Mouse (Mus musculus) cortical plate, adult 2 months (tissue): ENCODE data around the gene Tmem41b. TPM values are rescaled to one million over a fixed set of nuclear protein-coding genes. Genes with fewer than 3 reads are reported as not detected.
"Not testable (repeated sequence)": the region's sequence is repeated elsewhere in the genome, so short reads cannot be mapped to it uniquely, and the experiment has no call there.

Source experiments
- H3K27ac ChIP-seq: fragments of 200-500 bp; 2 replicates; pipeline ENCODE4 v1.5.1; 2012; ENCODE audit warnings: low read length, control low read depth, inconsistent platforms; ENCODE audit not compliant: insufficient read depth
- H3K4me1 ChIP-seq: fragments of 200-500 bp; 2 replicates; pipeline ENCODE4 v1.6.1; 2011; ENCODE audit warnings: low read length; ENCODE audit not compliant: control insufficient read depth, insufficient read depth
- H3K4me3 ChIP-seq: fragments of 200-500 bp; 2 replicates; pipeline ENCODE4 v1.5.1; 2011; ENCODE audit warnings: mild to moderate bottlenecking, low read length, control low read depth; ENCODE audit not compliant: insufficient read depth
- CTCF ChIP-seq: fragments of 200-500 bp; IDR thresholded peaks from 2 replicates; pipeline ENCODE4 v1.5.1; 2011; ENCODE audit warnings: mild to moderate bottlenecking, control low read depth, low read length; ENCODE audit not compliant: insufficient read depth; ENCODE audit errors: extremely low read depth
- POLR2A ChIP-seq: fragments of 200-500 bp; IDR thresholded peaks from 2 replicates; pipeline ENCODE4 v1.6.1; 2011; ENCODE audit warnings: mild to moderate bottlenecking, low read length, control low read depth; ENCODE audit not compliant: insufficient read depth; ENCODE audit errors: extremely low read depth
- polyA plus RNA-seq: library from polyadenylated mRNA; depleted of rRNA; stranded (reverse); fragments of >200 nt; gene quantifications from 2 replicates; pipeline ENCODE4 v1.2.3, GENCODE M21; 2012

The Tmem41b gene
- polyA plus RNA-seq, 1 experiment, result 39.0 TPM

DNA sequence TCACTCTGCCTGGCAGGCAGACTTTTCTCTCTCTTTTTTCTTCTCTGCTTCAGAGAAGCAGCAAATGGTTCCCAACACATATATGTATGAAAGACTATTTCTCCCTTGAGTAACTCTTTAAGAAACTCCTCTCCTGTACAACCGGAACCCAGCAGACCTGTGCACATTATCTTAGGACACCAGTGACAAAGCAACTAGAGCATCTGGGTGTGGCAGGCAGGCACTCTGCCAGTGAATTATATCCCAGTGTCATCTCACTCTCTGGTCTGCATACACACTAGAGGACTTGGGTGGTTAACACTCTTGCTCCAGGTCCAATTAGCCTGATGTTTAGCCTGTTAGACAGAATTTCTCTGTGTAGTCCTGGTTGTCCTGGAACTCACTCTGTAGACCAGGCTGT lies 21.8 kb upstream of the Tmem41b start:
- Histone ChIP-seq H3K4me1 (no peaks in the 10 kb centered on the region), H3K4me3 (no peak overlapping the region), H3K27ac (no peak overlapping the region)
- TF ChIP-seq POLR2A, result no peak
- TF ChIP-seq CTCF, result no peak

DNA sequence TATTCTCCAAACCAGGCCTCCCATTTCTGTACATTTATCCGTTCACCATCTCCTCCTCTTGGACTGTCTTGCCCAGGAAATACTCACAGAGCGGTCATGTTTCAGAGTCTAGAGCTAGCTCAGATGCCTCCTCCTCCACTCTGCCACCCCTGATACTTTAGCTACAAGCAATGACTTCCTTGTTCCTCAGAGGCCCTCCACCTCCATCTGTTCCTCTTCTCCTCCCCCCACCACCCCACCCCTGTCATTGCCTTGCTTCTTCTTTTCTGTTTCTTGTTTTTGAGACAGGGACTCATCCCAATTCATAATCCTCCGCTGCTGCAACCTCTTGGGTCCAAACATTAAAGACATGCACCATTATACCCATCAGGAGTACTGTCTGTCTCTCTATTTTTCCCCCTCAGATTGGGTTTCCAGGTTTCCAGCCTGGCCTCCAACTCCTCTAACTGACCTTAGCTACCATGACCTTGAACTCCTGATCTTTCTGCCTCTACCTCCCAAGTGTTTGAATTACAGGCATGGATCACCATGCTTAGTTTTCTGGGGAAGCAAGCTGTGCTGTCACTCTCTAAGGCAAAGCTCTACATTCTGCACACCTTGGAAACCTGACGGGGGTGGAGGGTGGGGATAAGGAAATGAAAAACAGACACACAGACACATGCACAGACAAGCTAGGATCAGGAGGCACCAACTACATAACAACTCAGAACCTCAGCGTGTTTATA lies 19.9 kb upstream of the Tmem41b start:
- Histone ChIP-seq H3K4me3 (no peak overlapping the region), H3K27ac (no peak overlapping the region), H3K4me1 (no peaks in the 10 kb centered on the region; the same call in 1 of the 2 replicates)
- TF ChIP-seq POLR2A (no peak), CTCF (no peak)

DNA sequence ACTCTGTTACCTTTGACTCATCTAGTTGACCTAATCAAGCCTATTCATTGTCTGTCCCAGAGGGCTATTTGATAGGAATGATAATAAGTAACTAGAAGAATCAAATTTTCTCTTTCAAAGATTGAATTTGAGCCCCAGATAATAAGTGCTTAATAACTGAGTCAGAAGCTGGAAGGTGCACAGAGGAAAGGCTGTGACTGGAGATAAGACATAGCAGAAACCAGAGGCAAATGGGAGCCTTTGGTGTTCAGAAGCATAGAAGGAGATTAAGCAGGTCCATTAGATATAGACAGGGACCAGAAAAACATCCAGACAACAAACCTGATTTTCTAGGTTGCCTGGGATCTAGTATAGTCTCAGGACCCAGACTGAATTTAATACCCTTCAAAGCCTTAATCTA lies 19.2 kb upstream of the Tmem41b start:
- Histone ChIP-seq H3K4me1 (no peaks in the 10 kb centered on the region; the same call in 1 of the 2 replicates), H3K27ac (no peak overlapping the region), H3K4me3 (no peak overlapping the region)
- no peak for TF ChIP-seq CTCF

DNA sequence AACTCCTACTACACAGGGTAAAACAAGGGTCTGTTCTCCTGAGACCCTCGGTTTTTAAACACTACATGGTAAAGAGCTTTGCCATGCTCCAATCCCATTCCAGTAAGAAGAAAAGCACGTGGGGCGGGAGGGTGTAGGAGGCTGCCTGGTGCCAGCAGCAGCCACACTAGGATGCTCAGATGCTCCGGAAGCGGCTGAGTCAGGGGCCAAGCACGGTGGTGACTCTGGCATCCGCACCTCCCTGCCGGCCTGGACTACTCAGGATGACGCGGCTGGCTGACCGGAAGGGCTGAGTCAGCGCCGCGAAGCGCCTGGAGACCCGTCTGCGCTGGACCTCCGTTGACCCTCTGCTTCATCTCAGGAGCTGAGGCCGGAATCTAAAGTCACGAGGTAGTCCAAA lies 16.2 kb upstream of the Tmem41b start:
- TF ChIP-seq POLR2A (no peak), CTCF (no peak)
- Histone ChIP-seq H3K4me1 (no peaks in the 10 kb centered on the region; the same call in 1 of the 2 replicates), H3K27ac (no peak overlapping the region), H3K4me3 (peak overlapping the region; percentile 7; the same call in 1 of the 2 replicates)

DNA sequence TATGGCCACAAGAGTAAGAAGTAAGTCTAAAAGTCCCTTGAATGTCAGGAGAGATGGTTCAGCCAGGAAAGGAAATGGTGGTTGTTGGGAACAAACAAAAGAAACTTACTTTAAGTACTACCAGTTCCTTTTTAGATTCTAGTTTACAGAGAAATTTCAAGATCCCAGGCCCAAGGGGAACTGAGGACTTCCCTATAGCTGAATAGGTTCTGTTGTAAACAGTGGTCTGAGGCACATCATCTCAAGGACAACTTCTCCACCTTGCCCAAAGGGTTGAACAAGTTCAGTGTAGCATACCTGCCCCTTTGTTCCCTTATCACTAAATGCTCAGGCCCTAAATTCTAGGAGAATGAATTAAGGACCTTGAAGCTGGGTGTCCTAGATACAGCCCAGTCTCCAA lies 15.4 kb upstream of the Tmem41b start:
- TF ChIP-seq CTCF (no peak), POLR2A (no peak)
- Histone ChIP-seq H3K27ac (no peak overlapping the region), H3K4me1 (no peaks in the 10 kb centered on the region; the same call in 1 of the 2 replicates), H3K4me3 (no peak overlapping the region)

DNA sequence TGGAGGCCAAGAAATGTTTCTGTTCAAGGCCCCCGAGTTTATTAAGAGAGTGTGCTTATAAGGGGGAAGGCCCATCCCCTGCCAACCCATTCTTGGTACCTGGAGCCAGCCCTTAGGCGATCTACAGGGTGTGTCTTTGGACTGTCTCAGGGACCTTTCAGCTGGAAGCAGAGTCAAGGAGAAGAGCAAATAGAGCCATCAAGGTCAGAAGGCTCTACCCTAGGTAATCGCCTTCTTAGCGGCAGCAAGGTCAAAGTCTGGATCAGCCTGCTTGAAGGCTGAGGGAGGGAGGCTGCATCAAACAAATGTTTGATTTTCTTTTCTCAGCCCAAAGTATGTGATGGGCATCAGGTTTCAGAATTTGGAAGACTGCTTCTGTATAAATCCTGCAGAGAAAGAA lies 11.7 kb upstream of the Tmem41b start:
- Histone ChIP-seq H3K4me3 (no peak overlapping the region), H3K27ac (no peak overlapping the region), H3K4me1 (no peaks in the 10 kb centered on the region; the same call in 1 of the 2 replicates)
- TF ChIP-seq POLR2A (no peak), CTCF (no peak)

DNA sequence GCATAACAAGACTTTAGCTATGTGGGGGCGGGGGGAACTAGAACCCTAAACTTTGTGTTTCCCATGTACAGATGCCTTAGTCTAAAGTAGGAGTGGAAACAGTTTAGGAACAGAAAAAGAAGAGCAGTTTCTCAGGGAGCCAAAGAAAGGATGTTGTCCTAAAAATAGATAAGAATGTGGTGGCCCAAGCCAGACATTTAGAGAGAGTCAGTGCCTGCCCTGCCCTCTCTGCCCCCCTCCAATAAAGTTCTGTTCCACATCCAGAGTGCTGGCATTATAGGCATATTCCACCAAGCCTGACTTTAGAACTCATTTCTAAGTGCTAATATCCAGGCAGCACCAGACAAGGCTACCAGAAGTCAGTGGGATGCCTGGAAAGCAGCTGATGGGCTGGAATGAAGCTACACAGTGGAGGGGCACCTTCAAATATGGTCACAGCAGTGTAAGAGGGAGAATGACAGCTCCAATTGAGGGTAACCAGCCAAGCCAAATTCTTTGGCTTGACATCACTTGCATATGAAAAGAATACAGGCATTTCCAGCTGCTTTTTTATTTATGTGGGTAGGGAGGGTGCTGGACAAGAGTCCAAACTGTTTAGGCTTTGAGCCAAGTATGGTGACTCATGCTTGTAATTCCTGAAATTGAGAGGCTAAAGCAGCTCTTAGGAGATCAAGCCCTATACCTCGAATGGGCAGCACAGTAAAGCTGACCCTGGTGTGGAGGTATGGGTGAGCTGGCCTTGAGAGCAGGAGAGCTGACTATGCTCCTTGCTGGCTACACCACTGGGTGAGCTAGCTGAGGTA lies 6.6 kb upstream of the Tmem41b start:
- H3K27ac ChIP-seq, result no peak overlapping the region

DNA sequence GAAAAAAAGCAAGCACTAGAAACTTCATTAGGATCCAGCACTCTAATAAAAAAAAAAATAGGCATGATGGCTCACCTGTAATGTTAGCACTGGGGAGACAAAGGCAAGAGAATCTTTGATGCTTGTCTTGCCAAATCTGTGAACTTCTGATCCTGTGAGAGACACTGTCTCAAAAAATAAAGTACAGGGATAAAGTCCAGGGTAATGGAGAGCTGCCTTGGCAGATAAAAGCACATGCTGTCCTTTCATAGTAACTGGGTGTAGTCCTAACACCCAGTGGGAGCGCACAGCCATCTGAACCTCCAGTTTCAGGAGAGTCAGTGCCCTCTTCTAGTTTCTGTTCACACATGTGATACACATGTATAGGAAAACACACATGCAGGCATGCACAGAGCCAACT lies 4.6 kb upstream of the Tmem41b start:
- H3K4me1 ChIP-seq, result no peaks in the 10 kb centered on the region
- no peak overlapping the region for H3K27ac ChIP-seq
- TF ChIP-seq CTCF, result no peak
- no peak for TF ChIP-seq POLR2A
- H3K4me3 ChIP-seq, result no peak overlapping the region

More for the DNA sequence above, 6.6 kb upstream of the Tmem41b start:
- TF ChIP-seq CTCF (no peak), POLR2A (no peak)
- H3K4me1 ChIP-seq, result no peaks in the 10 kb centered on the region
- H3K4me3 ChIP-seq, result no peak overlapping the region

DNA sequence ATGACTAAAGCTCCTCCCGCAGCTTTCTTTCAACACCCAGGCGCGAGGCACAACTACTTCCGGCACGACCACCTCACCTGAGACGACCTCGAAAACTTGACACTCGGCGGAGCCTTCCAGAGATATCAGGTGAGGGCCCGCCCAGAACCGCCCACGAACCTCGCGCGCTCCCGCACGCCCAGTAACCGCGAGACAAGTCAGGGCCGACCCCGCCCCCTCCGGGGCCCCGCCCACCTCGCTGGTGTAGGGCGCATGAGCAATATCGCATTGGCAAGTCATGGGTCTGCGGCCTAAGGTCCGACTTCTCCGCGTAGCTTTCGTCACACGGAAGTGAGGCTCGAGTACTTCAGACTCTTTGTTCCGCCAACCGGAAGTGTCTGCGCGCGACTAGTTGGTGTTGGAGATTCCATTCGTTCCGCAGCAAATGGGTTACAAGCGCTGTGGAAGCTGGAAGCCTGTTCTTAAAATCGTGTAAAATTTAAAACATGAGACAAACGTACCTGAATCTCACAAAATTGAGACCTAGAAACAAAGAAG lies 528 bp downstream of the Tmem41b start:
- H3K4me3 ChIP-seq, result peak overlapping the region; percentile 72
- no peak overlapping the region for H3K27ac ChIP-seq
- TF ChIP-seq POLR2A (peak; percentile 78), CTCF (no peak)
- H3K4me1 ChIP-seq, result peaks cover 2% of the 10 kb centered on the region; the same call in 1 of the 2 replicates

DNA sequence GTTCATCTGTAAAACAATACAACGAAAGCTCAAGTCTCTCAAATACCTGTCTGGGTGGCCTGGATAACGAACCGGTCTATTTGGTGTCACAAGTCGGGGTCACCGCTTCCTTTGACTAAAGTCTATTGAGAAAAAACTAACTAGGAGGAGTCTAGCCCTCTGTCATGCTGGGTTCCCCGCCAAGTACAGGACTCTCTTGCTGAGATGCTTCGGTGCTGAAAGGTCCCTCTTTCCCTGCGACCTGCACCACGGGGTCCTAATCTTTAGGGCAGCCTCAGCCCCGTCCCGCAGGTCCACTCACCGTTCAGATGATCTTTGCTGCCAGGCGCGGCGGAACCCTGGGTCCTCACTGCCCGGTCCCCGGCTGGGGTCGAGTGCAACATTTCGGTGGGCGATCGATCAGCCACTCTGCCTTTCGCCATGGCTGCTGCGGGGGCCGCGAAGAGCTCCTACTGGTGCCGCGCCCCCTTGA lies 1.0 kb downstream of the Tmem41b start:
- H3K27ac ChIP-seq, result no peak overlapping the region
- TF ChIP-seq POLR2A (no peak), CTCF (no peak)
- H3K4me3 ChIP-seq, result peak overlapping the region; percentile 72
- H3K4me1 ChIP-seq, result peaks cover 2% of the 10 kb centered on the region; the same call in 1 of the 2 replicates

DNA sequence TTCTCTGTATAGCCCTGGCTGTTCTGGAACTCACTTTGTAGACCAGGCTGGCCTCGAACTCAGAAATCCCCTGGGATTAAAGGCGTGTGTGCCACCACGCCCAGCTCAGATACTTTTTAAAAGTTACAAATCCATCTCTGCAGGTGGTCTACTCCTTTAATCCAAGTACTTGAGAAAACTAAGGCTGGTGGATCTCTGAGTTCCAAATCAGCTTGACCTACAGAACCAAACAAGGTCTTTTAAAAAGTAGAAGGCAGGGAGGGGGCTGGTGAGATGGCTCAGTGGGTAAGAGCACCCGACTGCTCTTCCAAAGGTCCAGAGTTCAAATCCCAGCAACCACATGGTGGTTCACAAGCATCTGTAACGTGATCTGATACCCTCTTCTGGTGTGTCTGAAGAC lies 2.1 kb downstream of the Tmem41b start:
- not testable (repeated sequence) for H3K4me1 ChIP-seq, H3K27ac ChIP-seq, H3K4me3 ChIP-seq

DNA sequence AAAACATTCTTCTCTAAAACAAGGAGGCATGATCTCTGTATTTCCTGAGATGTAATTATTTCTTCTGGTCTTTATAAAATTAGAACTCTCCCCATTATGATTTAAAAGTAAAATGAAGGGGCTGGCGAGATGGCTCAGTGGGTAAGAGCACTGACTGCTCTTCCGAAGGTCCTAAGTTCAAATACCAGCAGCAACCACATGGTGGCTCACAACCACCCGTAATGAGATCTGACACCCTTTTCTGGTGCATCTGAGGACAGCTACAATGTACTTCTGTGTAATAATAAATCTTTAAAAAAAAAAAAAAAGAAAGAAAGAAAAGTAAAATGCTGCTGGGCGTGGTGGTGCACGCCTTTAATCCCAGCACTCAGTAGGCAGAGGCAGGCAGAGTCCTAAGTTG lies 9.6 kb downstream of the Tmem41b start:
- not testable (repeated sequence) for H3K4me1 ChIP-seq, H3K4me3 ChIP-seq

More for the DNA sequence above, 9.6 kb downstream of the Tmem41b start:
- not testable (repeated sequence) for H3K27ac ChIP-seq
